Mouse (Mus musculus) heart, postnatal 0 days (tissue): ENCODE results near the gene Dhx58. TPM values are rescaled to one million over a fixed set of nuclear protein-coding genes. Genes with fewer than 3 reads are reported as not detected.

ENCODE experiments used
- ATAC-seq: fragments of 200-750 bp; cut with Nextera tagmentation; 2 replicates; pipeline ENCODE4 v1.8.0; 2017; ENCODE audit warnings: low read depth, moderate number of reproducible peaks, moderate library complexity; ENCODE audit not compliant: insufficient read depth
- DNase-seq: peaks from one replicate; pipeline ENCODE4 v3.0.0-alpha.2; 2016; ENCODE audit warnings: low spot score
- H3K27ac ChIP-seq: fragments of 300-500 bp; sonication (generic); 2 replicates; pipeline ENCODE4 v1.5.1; 2014; ENCODE audit warnings: low read depth, mild to moderate bottlenecking
- H3K27me3 ChIP-seq: fragments of 300-500 bp; sonication (generic); 2 replicates; pipeline ENCODE4 v1.6.1; 2014; ENCODE audit warnings: low read length, mixed read lengths; ENCODE audit not compliant: control insufficient read depth, insufficient read depth
- H3K36me3 ChIP-seq: fragments of 300-500 bp; sonication (generic); replicated peaks from 2 replicates; pipeline ENCODE4 v1.6.1; 2014; ENCODE audit warnings: low read length, mixed read lengths; ENCODE audit not compliant: control insufficient read depth, insufficient read depth
- H3K4me1 ChIP-seq: fragments of 300-500 bp; sonication (generic); 2 replicates; pipeline ENCODE4 v1.6.1; 2014; ENCODE audit warnings: antibody characterized with exemption; ENCODE audit not compliant: control insufficient read depth, insufficient read depth
- H3K4me2 ChIP-seq: fragments of 300-500 bp; sonication (generic); 2 replicates; pipeline ENCODE4 v1.6.1; 2014; ENCODE audit warnings: low read depth, mild to moderate bottlenecking, low read length, moderate library complexity
- H3K4me3 ChIP-seq: fragments of 300-500 bp; sonication (generic); 2 replicates; pipeline ENCODE4 v1.5.1; 2014; ENCODE audit warnings: low read depth, low read length
- H3K9ac ChIP-seq: fragments of 300-500 bp; sonication (generic); replicated peaks from 2 replicates; pipeline ENCODE4 v1.6.1; 2014; ENCODE audit warnings: low read depth, low read length, mixed read lengths
- H3K9me3 ChIP-seq: fragments of 300-500 bp; sonication (generic); replicated peaks from 2 replicates; pipeline ENCODE4 v1.6.1; 2016; ENCODE audit warnings: low read length; ENCODE audit not compliant: control insufficient read depth
- CTCF ChIP-seq: IDR thresholded peaks from 2 replicates; pipeline ENCODE4 v1.5.1; 2016; ENCODE audit warnings: antibody characterized with exemption, control low read depth, low read depth
- EP300 ChIP-seq: IDR thresholded peaks from 2 replicates; pipeline ENCODE4 v1.6.1; 2016; ENCODE audit warnings: antibody characterized with exemption, low read depth
- WGBS: fragments of 180-500 bp; shearing (Covaris S2); extraction: QIAGEN DNeasy Blood & Tissue Kit; methylation state at CpG from one replicate; pipeline ENCODE4 v1.1.7; 2014; 5-methylcytosine and 5-hydroxymethylcytosine counted together
- polyA plus RNA-seq: library from polyadenylated mRNA; unstranded; fragments of >200 nt; fragmentation: Nextera tagmentation; extraction: Ambion mirVana; gene quantifications from 2 replicates; pipeline ENCODE4 v1.2.1, GENCODE M21; 2015
- total RNA-seq: library from RNA; depleted of rRNA; stranded (reverse); fragments of >200 nt; gene quantifications from 2 replicates; pipeline ENCODE4 v1.2.3, GENCODE M21; 2014; ENCODE audit warnings: low replicate concordance

Gene Dhx58
- total and polyA plus RNA-seq, 2 experiments from 2014 or later: 1.3 to 3.6 TPM

DNA sequence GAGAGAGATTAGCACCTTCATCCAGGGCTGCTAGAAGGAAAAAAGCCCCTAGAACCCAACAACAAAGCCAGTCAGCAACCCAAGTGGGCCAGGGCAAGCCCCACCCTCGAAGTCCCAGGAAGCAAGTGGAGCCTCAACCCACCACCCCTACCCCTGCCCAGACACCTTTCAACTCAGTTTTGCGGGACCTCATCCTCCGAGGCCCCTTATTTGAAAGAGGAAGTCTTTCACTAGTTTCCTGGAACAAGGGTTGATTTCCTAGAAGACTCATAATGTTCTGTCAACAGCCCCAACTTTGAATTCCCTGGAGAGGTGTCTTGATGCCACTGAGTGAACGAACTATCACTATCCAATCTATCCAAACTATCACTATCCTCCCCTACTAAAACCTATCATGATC is 25.9 kb upstream of the Dhx58 start:
- 66% methylated on average over 4 of the region's 4 CpGs for WGBS
- Histone ChIP-seq H3K36me3 (peaks cover 22% of the 10 kb centered on the region), H3K9me3 (no peaks in the 10 kb centered on the region), H3K27ac (no peak overlapping the region), H3K4me3 (no peak overlapping the region), H3K4me1 (peaks cover 13% of the 10 kb centered on the region; the same call in 1 of the 2 replicates), H3K4me2 (no peak overlapping the region), H3K27me3 (no peaks in the 10 kb centered on the region), H3K9ac (no peak overlapping the region)
- TF ChIP-seq CTCF (no peak), EP300 (no peak)
- ATAC-seq: no peak
- DNase-seq: no peak

DNA sequence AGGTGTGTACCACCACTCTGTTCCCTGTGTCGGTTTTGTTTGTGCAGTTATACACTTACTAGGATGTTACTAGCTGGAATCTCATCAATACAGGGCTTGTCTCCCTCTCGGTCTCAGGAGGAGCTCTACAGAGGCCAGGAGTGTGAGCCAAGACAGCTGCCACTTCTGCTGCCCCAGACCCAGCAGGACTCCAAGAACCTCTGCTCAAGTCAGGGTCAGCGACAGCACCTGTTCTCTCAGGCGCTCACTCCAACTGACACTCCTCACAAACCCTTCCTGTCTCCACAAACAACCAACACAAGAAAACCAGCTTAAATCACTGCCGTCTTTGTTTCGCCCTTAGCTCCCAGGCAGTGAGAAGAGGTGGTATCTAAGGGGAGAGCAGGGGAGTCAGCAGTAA is 24.5 kb upstream of the Dhx58 start:
- Histone ChIP-seq H3K4me2 (no peak overlapping the region), H3K4me3 (no peak overlapping the region), H3K9ac (no peak overlapping the region), H3K27ac (no peak overlapping the region), H3K4me1 (peaks cover 24% of the 10 kb centered on the region), H3K9me3 (no peaks in the 10 kb centered on the region), H3K27me3 (no peaks in the 10 kb centered on the region), H3K36me3 (peaks cover 19% of the 10 kb centered on the region)
- WGBS: 85% methylated on average over 6 of the region's 6 CpGs
- no peak for DNase-seq
- TF ChIP-seq EP300 (no peak), CTCF (no peak)
- no peak for ATAC-seq

DNA sequence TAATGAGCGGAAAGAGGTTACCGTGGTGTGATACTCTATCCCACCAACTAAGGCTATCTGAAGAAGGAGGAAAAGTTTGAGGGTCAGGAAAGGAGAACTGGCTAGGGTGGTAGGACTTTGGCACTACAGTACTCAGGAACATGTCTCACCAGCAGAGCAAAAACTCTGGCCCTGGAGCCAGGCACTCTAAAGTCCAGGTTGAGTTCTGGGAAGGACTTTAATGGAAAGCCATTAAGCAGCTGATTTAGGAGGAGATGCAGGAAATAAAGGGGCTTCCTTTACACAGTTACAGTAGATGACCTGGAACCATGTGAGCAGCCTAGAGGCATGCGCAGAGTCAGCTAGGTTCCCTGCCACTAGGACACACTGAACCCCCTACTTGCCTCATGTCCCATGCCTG is 23.1 kb upstream of the Dhx58 start:
- Histone ChIP-seq H3K36me3 (peaks cover 7% of the 10 kb centered on the region; the same call in 1 of the 2 replicates), H3K27me3 (no peaks in the 10 kb centered on the region), H3K4me3 (no peak overlapping the region), H3K4me1 (peaks cover 33% of the 10 kb centered on the region), H3K9ac (no peak overlapping the region), H3K9me3 (no peaks in the 10 kb centered on the region), H3K4me2 (no peak overlapping the region), H3K27ac (no peak overlapping the region)
- 82% methylated on average over 3 of the region's 3 CpGs for WGBS
- no peak for ATAC-seq
- no peak for DNase-seq
- no peak for TF ChIP-seq CTCF
- TF ChIP-seq EP300: no peak

DNA sequence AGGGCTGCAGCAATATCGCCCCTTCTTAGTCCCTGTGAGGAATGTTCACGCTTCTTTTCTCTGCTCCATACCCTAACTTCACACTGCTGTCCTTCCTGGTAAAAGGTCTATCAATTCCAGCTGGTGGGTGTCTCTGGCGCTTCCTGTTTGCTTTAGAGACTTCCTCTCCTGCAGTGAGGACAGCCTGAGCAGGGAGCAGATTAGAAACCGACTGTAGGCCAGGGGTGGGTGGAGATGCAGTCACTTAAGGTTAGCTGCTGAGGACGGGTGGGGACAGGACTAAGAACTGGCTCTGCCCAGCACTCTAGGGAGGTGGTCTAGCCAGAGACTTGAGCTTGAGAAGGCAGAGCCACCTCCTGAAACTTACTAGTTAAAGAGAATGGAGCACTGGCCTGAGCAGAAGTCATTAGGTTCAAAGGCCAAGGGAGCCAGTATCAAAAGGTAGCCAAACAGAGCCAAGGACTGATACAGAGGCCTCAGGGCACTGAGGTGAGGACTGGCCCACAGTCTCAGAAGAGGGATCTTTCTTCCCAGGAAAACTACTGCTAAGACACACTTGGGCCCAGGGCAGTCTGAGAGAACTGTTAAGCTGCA is 20.9 kb upstream of the Dhx58 start:
- TF ChIP-seq CTCF (no peak), EP300 (no peak)
- Histone ChIP-seq H3K36me3 (peaks cover 7% of the 10 kb centered on the region; the same call in 1 of the 2 replicates), H3K4me2 (no peak overlapping the region), H3K4me3 (no peak overlapping the region), H3K4me1 (peaks cover 55% of the 10 kb centered on the region), H3K27ac (peak overlapping the region; percentile 73), H3K9ac (no peak overlapping the region), H3K9me3 (no peaks in the 10 kb centered on the region), H3K27me3 (no peaks in the 10 kb centered on the region)
- peak; percentile 44; the same call in 1 of the 2 replicates for ATAC-seq
- WGBS: 33% methylated on average over 5 of the region's 5 CpGs
- DNase-seq: peak; percentile 54

DNA sequence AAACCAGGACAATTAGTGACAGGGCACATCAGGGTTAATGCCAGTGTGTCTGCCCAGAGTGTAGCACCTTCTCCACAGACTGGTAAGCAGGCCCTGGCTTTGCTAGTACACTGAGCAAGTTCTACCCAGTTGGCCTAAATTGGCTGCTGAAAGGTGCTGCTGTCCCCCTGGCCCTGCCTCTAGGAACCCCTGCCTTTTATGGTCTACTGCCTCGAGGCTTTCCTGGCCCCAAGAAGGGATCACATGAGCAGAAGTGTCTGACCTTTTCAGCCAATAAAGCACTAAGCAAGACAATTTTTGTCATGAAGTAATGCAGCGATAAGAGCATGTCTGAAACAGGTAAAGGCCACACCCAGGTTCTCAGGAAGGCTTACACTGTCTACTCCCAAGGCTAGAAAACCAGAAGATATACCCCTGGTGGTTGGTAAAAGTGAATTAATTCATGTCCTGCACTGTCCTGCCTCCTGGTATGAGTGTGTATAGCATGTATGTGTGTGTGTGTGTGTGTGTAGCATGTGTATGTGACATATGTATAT is 18.5 kb upstream of the Dhx58 start:
- no peak; the same call in 1 of the 2 replicates for ATAC-seq
- no peak overlapping the region for H3K4me3 ChIP-seq

More for the DNA sequence above, 18.5 kb upstream of the Dhx58 start:
- peak overlapping the region; percentile 60 for H3K27ac ChIP-seq
- no peak for TF ChIP-seq CTCF
- no peak overlapping the region for H3K4me2 ChIP-seq
- H3K27me3 ChIP-seq: no peaks in the 10 kb centered on the region
- 35% methylated on average over 2 of the region's 2 CpGs for WGBS
- H3K36me3 ChIP-seq: peaks cover 19% of the 10 kb centered on the region
- no peak for DNase-seq
- H3K9ac ChIP-seq: no peak overlapping the region
- H3K4me1 ChIP-seq: peaks cover 65% of the 10 kb centered on the region
- H3K9me3 ChIP-seq: no peaks in the 10 kb centered on the region
